Mouse (Mus musculus) right cerebral cortex, postnatal 36 days (tissue): ENCODE data around the gene Trdmt1.

ENCODE experiments used
- DNase-seq, 2 experiments: peaks; one replicate each; pipeline ENCODE4 v3.0.0; 2022; ENCODE audit warnings: low spot score in 2 of 2, mixed read lengths in 1 of 2

Gene Trdmt1

GRCm38 (mm10) chr2:13499196-13499595 lies 45.3 kb downstream of the Trdmt1 start:
- DNase-seq: no peak

GRCm38 (mm10) chr2:13496087-13496486 lies 48.4 kb downstream of the Trdmt1 start:
- no peak for DNase-seq

GRCm38 (mm10) chr2:13492927-13493326 lies 51.5 kb downstream of the Trdmt1 start:
- no peak for DNase-seq

GRCm38 (mm10) chr2:13491734-13492133 lies 52.7 kb downstream of the Trdmt1 start, which contains the start of gene Cubn:
TSS of gene Cubn (minus strand) at chr2:13491813.
- no peak for DNase-seq

GRCm38 (mm10) chr2:13490480-13490879 lies 54.0 kb downstream of the Trdmt1 start:
- DNase-seq: no peak

GRCm38 (mm10) chr2:13486470-13486869 lies 58.0 kb downstream of the Trdmt1 start:
- DNase-seq: no peak

GRCm38 (mm10) chr2:13484566-13484965 lies 59.9 kb downstream of the Trdmt1 start:
- DNase-seq: no peak

- no peak for DNase-seq
Measured at GRCm38 (mm10) chr2:13480744-13481143, 63.7 kb downstream of the Trdmt1 start.

GRCm38 (mm10) chr2:13479165-13479564 lies 65.3 kb downstream of the Trdmt1 start:
- DNase-seq: no peak

GRCm38 (mm10) chr2:13470108-13470507 lies 74.4 kb downstream of the Trdmt1 start:
- no peak for DNase-seq

- no peak for DNase-seq
Measured at GRCm38 (mm10) chr2:13469641-13470040, 74.8 kb downstream of the Trdmt1 start.

- no peak for DNase-seq
Measured at GRCm38 (mm10) chr2:13466685-13467084, 77.8 kb downstream of the Trdmt1 start.
